Mouse (Mus musculus): ENCODE measurements at regions not wholly inside any gene's neighbourhood (a gene's known extent, or its start where the extent isn't known, plus 50 kb on each side); places are given as distances from the start of the nearest gene placed in this dataset.

GRCm38 (mm10) chr4:12240941-12241571, 69.2 kb upstream of the Fam92a start:
- no peak for TF ChIP-seq FLI1 (IDR thresholded peaks at IDR 0.05; ENCODE audit: low read length)
- no peak for TF ChIP-seq GATA1 (IDR thresholded peaks at IDR 0.05; ENCODE audit: borderline replicate concordance, low read length)

All from megakaryocyte, embryonic 14.5 days (primary cell).